Mouse (Mus musculus): ENCODE data around the gene Gabpb2.

- TF ChIP-seq TCF12 (IDR thresholded peaks at IDR 0.05; ENCODE audit: insufficient read depth, poor library complexity, severe bottlenecking) (no peak), POLR2A (IDR thresholded peaks at IDR 0.05; ENCODE audit: insufficient read length, low read depth) (no peak), USF1 (IDR thresholded peaks at IDR 0.05; ENCODE audit: low read depth) (no peak), MYOD1 (IDR thresholded peaks at IDR 0.05; ENCODE audit: control insufficient read depth in 1 of 3, insufficient read length in 2 of 3, low read depth in 2 of 3) (no peak), POLR2AphosphoS2 (IDR thresholded peaks at IDR 0.05; ENCODE audit: insufficient read length, low read depth) (peak; percentile 22), E2F4 (IDR thresholded peaks at IDR 0.05; ENCODE audit: insufficient read depth) (no peak), CEBPB (IDR thresholded peaks at IDR 0.05; ENCODE audit: insufficient read depth, poor library complexity, severe bottlenecking) (no peak), MAX (IDR thresholded peaks at IDR 0.05; ENCODE audit: low read depth) (no peak), REST (IDR thresholded peaks at IDR 0.05; ENCODE audit: insufficient read depth, insufficient read length) (no peak)
Observed at GRCm38 (mm10) chr3:95239971-95240370, 22.3 kb upstream of the Gabpb2 start.

Measured in myocyte (in vitro differentiated cells).